Mouse (Mus musculus): ENCODE measurements around the gene Rbms1.

Rbms1 gene

DNA sequence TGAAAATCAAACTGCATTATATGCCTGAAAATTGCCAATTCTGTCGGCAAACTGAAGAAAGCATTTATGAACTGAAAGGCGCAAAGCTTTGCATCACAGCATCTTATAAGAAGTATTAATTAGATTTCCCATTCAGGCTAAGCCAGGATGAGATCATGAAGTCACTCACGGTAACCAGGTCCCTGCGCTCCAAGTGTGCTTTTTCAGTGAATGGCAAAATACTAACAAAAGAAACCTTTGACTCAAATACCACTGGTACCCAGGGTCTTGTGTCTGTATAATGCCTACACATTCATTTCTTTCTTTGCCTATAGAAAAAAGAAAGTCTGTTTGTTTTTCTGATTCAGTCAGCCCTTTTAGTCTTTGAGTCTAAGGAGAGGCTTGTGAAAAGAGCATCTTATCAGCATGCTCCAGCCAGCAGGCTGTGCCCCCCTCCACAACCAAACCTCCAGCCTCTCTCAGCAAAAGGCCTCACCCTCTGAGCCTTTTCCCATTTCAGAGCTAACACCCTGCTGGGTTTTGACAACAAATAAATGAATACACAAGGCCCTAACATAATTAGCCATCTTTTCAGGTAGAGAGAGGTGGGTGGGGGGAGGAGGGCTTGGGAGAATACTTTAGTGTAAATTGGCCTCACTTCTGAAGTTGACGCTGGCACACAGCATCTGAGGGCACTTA, 83.7 kb downstream of the Rbms1 start:
- DNase-seq (ENCODE audit: low spot score), result no peak

DNA sequence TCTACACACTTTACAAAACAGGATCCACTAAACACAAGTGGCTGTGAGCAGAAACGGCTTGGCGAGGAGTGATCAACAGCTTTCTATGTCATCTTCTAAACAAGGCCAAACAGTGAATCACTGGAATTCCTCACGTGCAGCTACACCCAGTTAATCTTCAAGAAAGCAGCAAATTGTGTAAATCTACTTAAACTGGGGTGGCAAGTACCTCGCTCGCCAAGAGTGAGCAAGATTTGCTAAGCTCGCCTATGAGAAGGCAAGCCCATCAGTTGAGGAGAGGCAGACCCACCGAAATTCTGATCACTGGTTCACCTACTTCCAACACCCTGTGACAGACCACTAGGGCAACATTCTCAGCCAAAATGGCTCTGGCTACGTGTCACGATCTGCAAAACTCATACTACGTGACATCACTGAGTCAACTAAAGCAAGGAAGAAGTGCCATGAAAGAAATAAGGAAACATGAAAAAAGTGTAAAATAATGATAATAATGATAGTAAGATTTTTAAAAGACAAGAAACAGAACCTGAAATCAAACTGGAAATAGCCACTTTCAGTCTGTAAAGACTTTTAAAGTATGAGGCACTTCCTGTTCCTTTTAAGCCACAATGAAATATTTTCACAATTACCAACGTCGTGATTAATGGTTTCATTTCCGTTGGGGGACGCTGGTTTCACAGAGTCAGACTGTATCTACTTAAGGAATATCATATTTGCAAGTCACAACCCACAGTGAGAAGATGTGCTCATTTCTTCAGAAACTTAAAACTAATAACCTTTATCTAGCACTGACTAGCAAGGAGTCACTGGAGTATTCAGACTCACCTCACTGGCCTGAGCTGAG, 85.2 kb downstream of the Rbms1 start:
- no peak for DNase-seq (ENCODE audit: low spot score)

GRCm38 (mm10) chr2:60876891-60877290, 86.1 kb downstream of the Rbms1 start:
- no peak for DNase-seq (ENCODE audit: low spot score)

DNA sequence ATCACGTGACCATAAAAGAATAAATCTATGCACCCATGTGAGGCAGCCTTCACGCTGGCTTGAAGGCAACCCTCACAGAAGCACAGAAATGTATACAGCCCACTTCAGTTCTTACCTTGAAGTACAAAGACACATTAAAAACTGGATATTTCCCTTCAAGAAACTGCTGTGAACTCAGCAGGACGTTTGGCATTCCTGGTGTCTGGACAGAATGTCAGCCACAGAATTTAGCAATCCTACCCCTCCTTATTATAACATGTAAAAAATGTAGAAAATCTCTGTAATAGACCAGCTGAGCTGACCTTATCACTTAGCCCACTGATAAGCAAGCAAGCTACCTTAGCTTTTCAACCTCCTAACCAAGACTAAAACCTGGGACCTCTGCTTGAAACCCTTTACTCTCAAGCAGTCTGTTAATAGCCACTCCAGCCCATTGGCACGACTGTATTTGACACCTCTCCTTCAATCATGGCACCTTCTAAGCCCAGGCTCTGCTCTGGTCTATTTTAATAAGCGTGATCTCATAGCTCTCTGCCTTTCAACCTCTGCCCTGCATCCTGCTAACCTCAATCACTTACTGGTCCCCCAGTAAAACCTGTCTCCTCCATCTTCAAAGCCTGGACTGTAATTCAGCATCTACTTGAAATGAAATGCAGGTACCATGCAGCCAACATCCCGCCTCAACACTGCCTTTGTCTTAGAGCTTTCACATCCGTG, 90.7 kb downstream of the Rbms1 start:
- no peak for DNase-seq (ENCODE audit: low spot score)

- DNase-seq (ENCODE audit: low spot score), result no peak
Observed at GRCm38 (mm10) chr2:60871001-60871400, 92.0 kb downstream of the Rbms1 start.

DNA sequence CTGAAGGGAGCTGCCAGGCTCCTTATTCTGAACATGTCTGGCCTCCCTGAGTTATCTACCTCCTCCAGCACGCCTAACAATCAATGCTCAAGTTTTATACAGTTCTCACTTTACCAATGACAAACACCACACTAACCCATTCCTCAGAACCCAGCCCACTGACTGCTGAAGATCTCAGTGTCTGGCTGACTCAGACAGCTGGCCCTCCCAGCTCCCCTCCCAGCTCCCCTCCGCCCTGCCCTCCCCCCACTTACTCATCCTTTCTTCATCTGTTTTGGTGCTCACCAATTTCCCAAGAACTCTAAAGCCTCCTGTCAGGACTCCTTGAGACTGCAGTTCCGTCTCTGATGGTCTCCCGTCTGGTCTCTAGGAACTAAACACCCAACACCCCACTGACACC, 92.5 kb downstream of the Rbms1 start:
- no peak for DNase-seq (ENCODE audit: low spot score)

- DNase-seq (ENCODE audit: low spot score), result no peak
Observed at GRCm38 (mm10) chr2:60869001-60869743, 93.8 kb downstream of the Rbms1 start.

GRCm38 (mm10) chr2:60868060-60868662, 94.8 kb downstream of the Rbms1 start:
- peak; percentile 54 for DNase-seq (ENCODE audit: low spot score)

GRCm38 (mm10) chr2:60867304-60867703, 95.7 kb downstream of the Rbms1 start:
- no peak for DNase-seq (ENCODE audit: low spot score)

GRCm38 (mm10) chr2:60865869-60866268, 97.1 kb downstream of the Rbms1 start:
- peak; percentile 51 for DNase-seq (ENCODE audit: low spot score)

DNA sequence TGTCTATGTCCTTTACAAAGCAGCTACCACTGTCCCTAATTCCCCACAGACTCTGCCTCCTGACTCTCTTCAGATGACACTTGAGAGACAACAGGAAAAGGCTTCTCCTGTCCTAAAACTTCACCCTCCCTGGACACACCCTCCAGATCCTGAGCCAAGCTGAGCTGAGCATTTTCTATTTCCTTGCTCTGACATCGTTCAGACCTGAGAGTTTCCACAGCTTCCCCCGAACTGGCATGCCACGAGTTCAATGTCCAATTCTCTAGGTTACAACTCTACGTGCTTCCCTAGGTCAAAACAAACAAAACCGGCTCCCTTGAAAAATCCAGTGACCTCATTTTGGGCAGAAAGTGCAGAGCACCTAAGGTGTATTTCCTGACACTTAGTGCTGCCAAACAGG, 98.0 kb downstream of the Rbms1 start:
- DNase-seq (ENCODE audit: low spot score), result no peak

DNA sequence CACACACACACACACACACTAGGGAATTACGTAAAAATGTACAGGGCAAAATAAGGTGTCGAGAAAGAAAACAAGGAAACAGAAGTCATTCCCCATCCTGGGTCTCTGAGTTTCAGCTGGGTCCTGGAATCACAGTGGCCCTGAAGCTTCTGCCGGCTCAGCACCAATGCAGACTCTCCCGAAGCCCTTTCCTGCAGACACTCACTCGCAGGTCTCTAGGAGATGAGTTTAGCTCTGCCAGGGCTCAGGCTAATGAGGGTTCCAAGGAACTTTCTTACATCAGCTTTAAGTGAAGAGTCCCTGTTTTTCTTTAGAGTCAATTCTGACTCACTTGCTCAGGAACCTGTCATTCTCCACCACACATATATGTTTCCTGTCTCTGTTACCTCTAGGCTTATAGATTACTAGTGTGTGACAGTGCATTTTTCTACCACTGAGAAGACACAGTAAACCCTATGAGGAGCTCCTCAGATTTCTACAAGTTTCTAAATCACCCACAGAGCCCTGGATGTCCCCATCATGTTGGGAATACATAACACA, 98.7 kb downstream of the Rbms1 start:
- DNase-seq (ENCODE audit: low spot score), result no peak

DNA sequence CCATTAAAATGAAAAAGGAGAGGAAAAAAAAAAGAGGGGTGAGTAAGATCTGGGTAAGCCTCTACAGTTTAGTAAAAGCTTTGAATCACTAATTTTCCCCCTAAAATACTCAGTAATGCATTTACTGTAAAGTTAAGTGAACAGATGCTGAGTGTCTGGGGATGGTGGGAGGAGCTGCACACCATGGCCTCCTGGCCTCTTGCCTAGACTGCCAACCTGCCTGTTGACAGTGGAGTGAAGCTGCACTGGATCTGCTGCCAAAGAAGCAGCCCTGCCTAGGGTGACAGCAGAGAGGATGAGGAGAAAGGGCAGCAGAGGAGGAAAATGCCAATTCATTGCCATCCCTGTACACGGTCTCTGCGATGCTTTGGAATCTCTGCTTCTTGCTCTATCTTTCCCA, 99.2 kb downstream of the Rbms1 start:
- DNase-seq (ENCODE audit: low spot score), result no peak

DNA sequence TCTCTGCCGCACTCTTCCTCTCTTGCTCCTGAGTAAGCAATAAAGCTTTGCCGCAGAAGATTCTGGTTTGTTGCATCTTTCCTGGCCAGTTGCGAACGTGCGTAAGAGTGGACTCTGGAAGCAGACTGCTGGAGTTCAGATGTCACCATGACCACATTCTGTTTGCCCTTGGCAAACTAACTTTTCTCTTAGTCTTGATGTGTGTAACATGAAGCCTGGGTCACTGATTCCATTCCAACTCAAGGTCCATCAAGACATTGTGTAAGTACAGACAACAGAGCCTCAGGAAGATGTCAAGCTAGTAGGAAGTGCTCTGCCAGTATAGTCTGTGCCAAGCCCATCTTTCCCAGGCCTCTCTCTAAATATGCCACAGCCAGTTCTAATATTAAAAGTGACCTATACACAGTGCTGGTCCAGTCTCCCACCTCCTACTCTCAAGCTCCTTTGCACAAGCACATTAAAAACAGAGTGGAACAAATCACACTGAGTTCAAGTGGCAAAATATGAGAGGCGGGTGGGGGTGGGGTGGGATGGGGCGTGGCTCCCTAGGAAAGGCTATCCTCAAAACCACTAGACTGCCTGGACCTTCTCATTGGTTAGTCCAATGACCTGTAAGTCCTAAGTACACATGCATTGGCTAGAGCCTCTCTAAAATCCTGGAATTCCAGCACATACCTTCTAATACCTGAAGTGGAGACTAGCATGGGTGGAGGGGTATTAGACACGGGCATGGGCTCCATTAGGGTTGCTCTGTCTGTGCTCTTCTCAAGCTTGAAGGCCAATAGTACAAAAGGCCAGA, 99.9 kb downstream of the Rbms1 start:
- DNase-seq (ENCODE audit: low spot score), result no peak

GRCm38 (mm10) chr2:60858116-60858515, 104.9 kb downstream of the Rbms1 start:
- no peak for DNase-seq (ENCODE audit: low spot score)

DNA sequence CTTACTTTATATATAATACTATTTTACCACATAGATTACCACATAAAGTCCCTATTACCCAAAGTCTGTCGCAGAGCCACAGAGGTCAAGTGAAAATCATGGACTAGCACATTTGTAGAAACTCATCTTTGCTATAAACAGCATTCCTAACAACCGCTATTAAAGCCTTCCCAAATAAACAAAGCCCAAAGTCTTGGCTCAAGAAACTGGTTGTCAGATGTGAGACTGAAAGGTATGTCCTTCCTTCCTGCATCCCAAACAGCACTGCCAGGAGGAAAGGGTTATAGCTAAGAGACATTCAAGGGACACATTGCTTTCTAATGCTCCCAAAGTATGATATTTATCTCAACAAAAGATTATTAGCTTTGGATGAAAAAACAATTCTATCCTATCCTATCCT, 106.9 kb downstream of the Rbms1 start:
- no peak for DNase-seq (ENCODE audit: low spot score)

GRCm38 (mm10) chr2:60855006-60855405, 108.0 kb downstream of the Rbms1 start:
- DNase-seq (ENCODE audit: low spot score), result no peak

DNA sequence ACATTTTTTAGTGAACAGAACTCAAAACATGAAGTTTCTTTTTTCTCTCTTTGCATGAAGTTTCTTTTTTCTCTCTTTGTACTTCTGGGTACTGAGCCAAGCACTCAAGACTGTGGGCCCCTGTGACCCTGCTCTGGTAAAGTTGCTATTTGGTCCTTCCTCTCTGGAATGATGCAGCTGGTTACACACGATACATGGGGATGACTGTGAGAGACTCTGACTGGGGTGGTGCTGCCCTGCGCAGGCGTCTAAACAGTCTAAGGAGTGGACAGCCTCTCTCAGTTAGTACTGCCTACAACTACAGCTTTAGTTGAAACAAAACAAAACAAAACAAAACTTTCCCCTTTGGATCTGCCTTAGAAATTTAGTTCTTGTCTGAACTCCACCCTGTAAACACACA, 111.1 kb downstream of the Rbms1 start:
- DNase-seq (ENCODE audit: low spot score), result no peak

- DNase-seq (ENCODE audit: low spot score), result no peak
Observed at GRCm38 (mm10) chr2:60851057-60851718, 111.8 kb downstream of the Rbms1 start.

- no peak for DNase-seq (ENCODE audit: low spot score)
Observed at GRCm38 (mm10) chr2:60848478-60848877, 114.5 kb downstream of the Rbms1 start.
